Mouse (Mus musculus) ES-E14 (cell line): ENCODE results near the gene Rela.

ENCODE experiments used
- CHD2 ChIP-seq: IDR thresholded peaks from 2 replicates; pipeline ENCODE4 v1.6.1; 2014; ENCODE audit warnings: mild to moderate bottlenecking, low read depth, low read length, inconsistent platforms
- MAFK ChIP-seq: IDR thresholded peaks from 2 replicates; pipeline ENCODE4 v1.6.1; 2014; ENCODE audit warnings: mild to moderate bottlenecking, low read depth, low read length, inconsistent platforms; ENCODE audit not compliant: insufficient read depth
- ZNF384 ChIP-seq: IDR thresholded peaks from 2 replicates; pipeline ENCODE4 v1.6.1; 2012; ENCODE audit warnings: low read depth, low read length, inconsistent platforms

DNA sequence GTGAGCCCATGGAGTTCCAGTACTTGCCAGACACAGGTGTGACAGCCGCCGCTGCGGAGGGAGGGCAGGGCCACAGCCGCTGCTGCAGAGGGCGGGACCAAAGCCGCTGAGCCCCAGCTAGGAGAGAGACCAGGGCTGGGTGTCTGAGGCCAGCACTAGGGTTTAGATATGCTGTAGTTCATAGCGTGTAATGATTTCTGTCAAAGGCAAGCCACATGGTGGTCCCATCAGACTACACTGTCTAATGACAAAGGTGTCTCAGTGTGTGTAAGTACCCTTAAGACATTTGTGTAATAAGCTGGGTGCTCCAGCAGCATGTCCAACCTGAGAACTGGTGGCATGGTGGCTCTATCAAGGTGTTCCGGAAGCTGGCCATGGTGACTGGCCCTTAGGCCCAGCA lies 4.4 kb downstream of the Rela start:
- TF ChIP-seq MAFK (no peak), ZNF384 (no peak), CHD2 (no peak)
